Mouse (Mus musculus) cortical plate, adult 2 months (tissue): Measurements from ENCODE around the gene Spdef. TPM values are rescaled to one million over a fixed set of nuclear protein-coding genes. Genes with fewer than 3 reads are reported as not detected.

Source experiments
- H3K27ac ChIP-seq: fragments of 200-500 bp; 2 replicates; pipeline ENCODE4 v1.5.1; 2012; ENCODE audit warnings: low read length, control low read depth, inconsistent platforms; ENCODE audit not compliant: insufficient read depth
- H3K4me1 ChIP-seq: fragments of 200-500 bp; 2 replicates; pipeline ENCODE4 v1.6.1; 2011; ENCODE audit warnings: low read length; ENCODE audit not compliant: control insufficient read depth, insufficient read depth
- H3K4me3 ChIP-seq: fragments of 200-500 bp; 2 replicates; pipeline ENCODE4 v1.5.1; 2011; ENCODE audit warnings: mild to moderate bottlenecking, low read length, control low read depth; ENCODE audit not compliant: insufficient read depth
- CTCF ChIP-seq: fragments of 200-500 bp; IDR thresholded peaks from 2 replicates; pipeline ENCODE4 v1.5.1; 2011; ENCODE audit warnings: mild to moderate bottlenecking, control low read depth, low read length; ENCODE audit not compliant: insufficient read depth; ENCODE audit errors: extremely low read depth
- POLR2A ChIP-seq: fragments of 200-500 bp; IDR thresholded peaks from 2 replicates; pipeline ENCODE4 v1.6.1; 2011; ENCODE audit warnings: mild to moderate bottlenecking, low read length, control low read depth; ENCODE audit not compliant: insufficient read depth; ENCODE audit errors: extremely low read depth
- polyA plus RNA-seq: library from polyadenylated mRNA; depleted of rRNA; stranded (reverse); fragments of >200 nt; gene quantifications from 2 replicates; pipeline ENCODE4 v1.2.3, GENCODE M21; 2012; rRNA removed

The Spdef gene
- polyA plus RNA-seq, 1 experiment = 0.61 TPM

DNA sequence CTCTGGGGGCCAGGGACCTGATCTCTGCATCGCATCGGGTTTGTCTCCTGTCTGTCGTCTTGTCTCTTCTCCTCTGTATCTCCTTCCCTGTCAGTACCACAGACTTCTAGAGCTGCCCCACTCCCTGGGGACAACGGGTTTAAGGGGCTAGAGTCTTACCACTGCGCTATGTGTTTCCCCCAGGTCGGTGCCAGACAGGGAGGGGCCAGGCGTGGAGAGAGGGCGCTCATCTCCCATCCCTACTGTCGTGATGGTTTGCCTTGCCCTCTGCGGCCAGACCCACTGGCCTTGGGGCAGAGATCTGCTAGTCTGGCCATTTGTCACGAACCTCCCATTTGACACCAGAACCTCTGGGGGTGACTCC, 43.2 kb downstream of the Spdef start:
- H3K27ac ChIP-seq = peak overlapping the region; percentile 93
- no peak for TF ChIP-seq CTCF
- TF ChIP-seq POLR2A = no peak
- peaks cover 6% of the 10 kb centered on the region for H3K4me1 ChIP-seq
- peak overlapping the region; percentile 82 for H3K4me3 ChIP-seq

DNA sequence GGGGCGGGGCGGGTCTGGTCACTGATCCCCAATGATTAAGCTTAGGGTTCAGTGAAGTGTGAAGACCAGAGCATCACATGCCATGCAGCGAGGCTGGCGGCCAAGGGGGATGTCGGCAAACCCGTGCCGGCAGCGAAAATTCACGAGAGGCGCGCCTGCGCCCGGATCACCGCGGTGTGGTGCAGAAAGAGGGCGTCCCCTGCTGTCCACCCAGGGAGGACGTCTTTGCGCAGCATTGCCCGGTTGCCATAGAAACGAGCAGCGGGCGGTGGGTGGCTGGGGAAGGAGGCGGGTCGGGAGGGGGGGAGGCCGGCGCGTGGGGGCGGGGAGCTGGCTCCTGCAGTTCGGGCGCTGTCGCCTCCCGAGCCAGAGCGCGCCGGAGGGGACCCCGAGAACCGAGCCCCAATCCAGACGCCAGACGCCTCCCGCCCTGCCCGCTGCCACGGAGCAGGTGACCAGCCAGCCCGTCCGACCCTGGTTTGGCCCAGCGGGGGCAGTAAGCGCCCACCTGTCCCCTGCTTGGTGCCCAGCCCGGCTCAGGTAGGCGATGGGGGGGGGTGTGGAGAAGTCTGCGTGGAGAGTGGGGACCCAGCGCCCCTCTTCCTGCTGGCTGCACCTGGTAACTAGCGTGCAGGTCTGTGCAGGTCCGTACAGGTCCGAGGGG, 43.7 kb downstream of the Spdef start:
- Histone ChIP-seq H3K27ac (peak overlapping the region; percentile 93), H3K4me1 (peaks cover 3% of the 10 kb centered on the region; the same call in 1 of the 2 replicates), H3K4me3 (peak overlapping the region; percentile 82)
- TF ChIP-seq CTCF (peak; percentile 56), POLR2A (no peak)

DNA sequence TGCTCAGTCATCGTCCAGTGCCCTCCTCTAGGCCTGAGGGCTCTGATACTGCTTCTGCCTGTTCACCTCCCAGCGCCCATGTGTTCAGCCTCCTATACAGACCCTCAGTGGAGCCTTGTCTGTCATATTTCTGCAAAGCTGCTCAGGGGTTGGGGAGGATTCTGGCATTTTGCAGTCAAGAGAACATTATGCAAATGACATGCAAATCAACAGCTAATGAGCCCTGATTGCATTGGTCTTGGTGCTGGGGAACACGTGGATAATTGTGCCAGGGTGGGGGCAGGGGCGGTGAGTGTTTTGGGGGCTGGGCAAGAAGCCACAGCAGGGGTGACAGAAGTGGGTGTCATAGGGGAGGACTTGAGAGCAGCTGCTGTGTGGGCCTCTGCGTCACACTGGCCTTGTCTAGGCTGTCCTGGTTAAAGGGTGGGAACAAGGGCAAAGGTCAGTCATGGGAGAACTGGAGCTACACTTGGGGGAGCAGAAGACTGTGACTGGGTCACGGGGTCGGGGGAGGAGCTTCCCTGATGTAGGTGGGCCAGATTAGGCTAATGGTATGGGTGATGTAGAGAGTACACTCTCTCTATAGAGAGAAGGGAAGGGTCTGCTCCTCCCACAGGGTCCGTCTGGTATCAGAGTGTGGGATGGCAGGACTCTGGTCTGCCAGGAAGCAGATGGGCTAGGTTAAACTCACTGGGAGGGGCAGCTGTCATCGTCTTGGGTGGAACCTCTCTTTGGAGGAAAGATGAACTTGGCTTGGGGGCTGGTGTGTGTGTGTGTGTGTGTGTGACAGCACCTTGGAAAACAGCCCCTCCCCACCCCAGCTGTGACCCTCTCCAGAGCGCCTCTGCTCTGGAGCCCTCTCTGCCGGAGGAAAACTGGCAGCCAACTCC, 49.6 kb downstream of the Spdef start:
- H3K27ac ChIP-seq = peak overlapping the region; percentile 88
- H3K4me1 ChIP-seq = peaks cover 29% of the 10 kb centered on the region
- TF ChIP-seq CTCF (no peak), POLR2A (no peak)
- no peak overlapping the region for H3K4me3 ChIP-seq

DNA sequence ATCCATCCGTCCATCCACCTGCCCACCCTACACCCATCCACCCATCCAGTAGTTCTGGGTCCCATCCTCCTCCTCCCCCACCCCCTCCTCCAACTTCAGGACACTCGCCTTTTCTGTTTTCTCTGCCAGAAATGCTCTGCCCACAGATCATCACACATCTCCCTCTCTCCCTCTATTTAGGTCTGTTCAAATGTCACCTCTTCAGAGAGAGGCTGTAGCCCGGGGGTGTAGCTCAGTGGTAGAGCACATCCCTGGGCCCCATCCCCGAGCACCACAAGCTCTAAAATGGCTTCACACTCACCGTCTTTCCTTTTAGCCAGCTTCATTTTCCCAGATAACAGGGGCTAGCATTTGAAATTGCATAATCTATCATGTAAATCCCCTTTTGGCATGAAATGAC, 51.0 kb downstream of the Spdef start:
- TF ChIP-seq POLR2A (no peak), CTCF (no peak)
- 0 out of 2 replicates have a peak overlapping the region, but pooled peaks have one; percentile 41 for H3K27ac ChIP-seq

DNA sequence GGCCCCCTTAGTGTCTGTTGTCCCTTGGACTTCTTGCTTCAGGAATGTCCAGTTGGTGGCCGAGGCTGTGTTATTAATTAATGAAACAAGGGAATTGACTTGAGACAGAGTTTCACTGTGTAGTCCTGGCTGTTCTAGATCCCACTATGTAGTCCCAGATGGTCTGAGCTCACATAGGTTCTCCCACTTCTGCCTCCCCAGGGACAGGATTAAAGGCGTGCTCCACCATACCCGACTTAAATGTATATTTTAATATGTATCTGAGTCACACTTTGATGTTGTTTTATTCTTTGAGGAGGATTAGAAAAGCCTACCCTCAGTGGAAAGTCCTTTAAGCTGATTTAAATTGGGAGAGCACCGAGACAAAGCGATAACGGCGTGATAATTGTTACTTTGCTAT, 52.5 kb downstream of the Spdef start:
- TF ChIP-seq POLR2A = no peak
- TF ChIP-seq CTCF = no peak
- Histone ChIP-seq H3K4me3 (no peak overlapping the region), H3K27ac (no peak overlapping the region), H3K4me1 (peaks cover 27% of the 10 kb centered on the region)

More for the DNA sequence above, 51.0 kb downstream of the Spdef start:
- Histone ChIP-seq H3K4me3 (no peak overlapping the region), H3K4me1 (peaks cover 27% of the 10 kb centered on the region)

DNA sequence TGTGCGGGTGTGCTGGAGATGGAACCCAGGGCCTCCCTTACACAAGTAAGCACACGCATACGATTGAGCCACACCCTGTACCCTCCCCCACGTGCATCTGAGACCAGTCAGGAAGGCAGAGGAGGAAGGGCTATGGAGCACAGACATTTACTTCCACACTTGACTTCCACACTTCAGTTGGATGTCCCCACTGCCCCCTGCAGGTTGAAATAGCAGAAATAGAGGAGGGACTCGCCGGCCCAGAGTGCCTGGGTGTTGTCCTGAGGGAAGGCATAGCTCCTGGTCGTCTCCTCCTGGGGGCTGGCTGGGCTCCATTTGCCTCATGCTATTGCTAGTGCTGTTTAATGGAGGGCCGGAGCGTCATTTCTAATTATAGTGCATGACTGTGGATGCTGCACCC, 53.3 kb downstream of the Spdef start:
- Histone ChIP-seq H3K4me3 (no peak overlapping the region), H3K27ac (0 out of 2 replicates have a peak overlapping the region, but pooled peaks have one; percentile 4), H3K4me1 (peaks cover 27% of the 10 kb centered on the region)
- TF ChIP-seq CTCF = 0 out of 2 replicates have a peak, but pooled peaks have one; percentile 16
- no peak for TF ChIP-seq POLR2A

DNA sequence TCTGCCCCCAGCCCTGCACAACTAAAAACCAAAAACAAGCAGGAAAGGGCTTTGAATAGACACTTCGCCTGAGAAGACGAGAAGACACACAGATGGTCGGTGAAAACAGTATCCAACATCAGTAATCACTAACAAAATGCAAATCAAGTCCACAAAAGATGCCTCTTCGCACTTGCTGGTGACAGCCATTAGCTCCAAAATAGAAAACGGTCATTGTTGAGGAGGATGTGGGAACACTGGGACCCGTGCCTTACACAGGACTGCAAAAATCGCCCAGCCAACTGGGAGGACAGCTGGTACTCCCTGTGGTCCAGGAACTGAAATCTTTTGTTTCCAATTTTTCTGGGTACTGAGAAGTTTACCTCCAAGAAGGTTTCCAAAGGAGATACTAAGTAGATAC, 54.8 kb downstream of the Spdef start:
- no peak overlapping the region for H3K4me3 ChIP-seq
- peaks cover 21% of the 10 kb centered on the region for H3K4me1 ChIP-seq
- H3K27ac ChIP-seq = no peak overlapping the region
- TF ChIP-seq CTCF = no peak

DNA sequence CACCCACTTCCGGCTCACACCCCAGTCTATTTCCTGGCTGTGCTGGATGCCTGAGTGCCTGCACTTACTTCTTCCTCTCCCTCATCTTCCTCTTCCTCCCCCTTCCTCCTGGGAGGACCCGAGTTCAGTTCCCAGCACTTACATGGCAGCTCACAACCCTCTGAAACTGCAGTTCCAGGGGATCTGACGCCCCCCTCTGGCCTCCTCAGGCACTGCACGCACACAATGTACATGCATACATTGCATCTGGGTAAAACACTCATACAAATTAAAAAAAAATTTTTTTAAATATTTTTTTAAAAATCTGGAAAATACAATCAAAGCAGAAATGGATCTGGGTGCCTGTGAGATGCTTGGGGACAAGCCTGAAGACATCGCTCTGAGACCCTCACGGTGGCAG, 57.0 kb downstream of the Spdef start:
- TF ChIP-seq POLR2A (no peak), CTCF (no peak)

More for the DNA sequence above, 57.0 kb downstream of the Spdef start:
- Histone ChIP-seq H3K27ac (no peak overlapping the region), H3K4me1 (peaks cover 10% of the 10 kb centered on the region), H3K4me3 (no peak overlapping the region)

Other genes starting within 250 kb of the Spdef start
- 18.7 and 21.6 TPM in 2 replicates for gene Grm4, start 207.6 kb downstream of the Spdef start, polyA plus RNA-seq
- 73.3 and 75.1 TPM in 2 replicates for gene Hmga1, start 172.5 kb downstream of the Spdef start, polyA plus RNA-seq
- gene AI413582, start 163.2 kb downstream of the Spdef start, polyA plus RNA-seq = 109 and 112 TPM in 2 replicates
- 371 and 398 TPM in 2 replicates for gene Nudt3, start 105.5 kb downstream of the Spdef start, polyA plus RNA-seq
- gene RPS10-NUDT3, start 93.7 kb downstream of the Spdef start, polyA plus RNA-seq = 0.15 and 0.47 TPM in 2 replicates
- 525 and 561 TPM in 2 replicates for gene Rps10, start 92.3 kb downstream of the Spdef start, polyA plus RNA-seq
- 254 and 258 TPM in 2 replicates for gene Pacsin1, start 73.4 kb downstream of the Spdef start, polyA plus RNA-seq
- gene D17Wsu92e, start 91.7 kb upstream of the Spdef start, polyA plus RNA-seq = 196 and 207 TPM in 2 replicates
- gene Snrpc, start 109.2 kb upstream of the Spdef start, polyA plus RNA-seq = 57.6 and 69.2 TPM in 2 replicates
- gene Uhrf1bp1, start 127.5 kb upstream of the Spdef start, polyA plus RNA-seq = 9.1 and 10.6 TPM in 2 replicates
- 35.8 and 39.8 TPM in 2 replicates for gene Anks1, start 180.4 kb upstream of the Spdef start, polyA plus RNA-seq
- 45.2 and 63.0 TPM in 2 replicates for gene Taf11, start 180.9 kb upstream of the Spdef start, polyA plus RNA-seq